Mouse (Mus musculus) heart, embryonic 14.5 days (tissue): Measurements from ENCODE around the gene Srrd. TPM values are rescaled to one million over a fixed set of nuclear protein-coding genes. Genes with fewer than 3 reads are reported as not detected.

Source experiments
- ATAC-seq: fragments of 200-750 bp; cut with Nextera tagmentation; 2 replicates; pipeline ENCODE4 v1.8.0; 2017; ENCODE audit warnings: low read depth, moderate TSS enrichment; ENCODE audit not compliant: insufficient number of reproducible peaks, insufficient read depth, low FRiP score
- H3K27ac ChIP-seq, 2 experiments: fragments of 200-500 bp in 1 of 2; fragments of 300-500 bp in 1 of 2; sonication (generic) in 1 of 2; replicated peaks in 1 of 2; 2 replicates each; pipeline ENCODE4 v1.5.1; 2012 to 2014; ENCODE audit warnings: low read depth in 2 of 2, low read length in 2 of 2, control low read depth in 1 of 2, mild to moderate bottlenecking in 1 of 2, mixed read lengths in 1 of 2; ENCODE audit not compliant: control insufficient read depth in 1 of 2, insufficient read depth in 1 of 2
- H3K27me3 ChIP-seq: fragments of 300-500 bp; sonication (generic); 2 replicates; pipeline ENCODE4 v1.6.1; 2014; ENCODE audit warnings: mild to moderate bottlenecking, low read length, control low read depth; ENCODE audit not compliant: control insufficient read depth, insufficient read depth
- H3K36me3 ChIP-seq: fragments of 300-500 bp; sonication (generic); 2 replicates; pipeline ENCODE4 v1.6.1; 2014; ENCODE audit warnings: mild to moderate bottlenecking, control low read depth, low read length, mixed read lengths; ENCODE audit not compliant: control insufficient read depth, insufficient read depth
- H3K4me1 ChIP-seq, 2 experiments: fragments of 200-500 bp in 1 of 2; fragments of 300-500 bp in 1 of 2; sonication (generic) in 1 of 2; 2 replicates each; pipeline ENCODE4 v1.6.1; 2012 to 2014; ENCODE audit warnings: low read length in 2 of 2, control low read depth in 1 of 2, mixed read lengths in 1 of 2; ENCODE audit not compliant: control insufficient read depth in 2 of 2, insufficient read depth in 2 of 2
- H3K4me2 ChIP-seq: fragments of 300-500 bp; sonication (generic); 2 replicates; pipeline ENCODE4 v1.6.1; 2014; ENCODE audit warnings: mild to moderate bottlenecking, low read length
- H3K4me3 ChIP-seq, 2 experiments: fragments of 200-500 bp in 1 of 2; fragments of 300-500 bp in 1 of 2; sonication (generic) in 1 of 2; 2 replicates each; pipeline ENCODE4 v1.5.1; 2012 to 2014; ENCODE audit warnings: low read length in 2 of 2, mild to moderate bottlenecking in 2 of 2, control low read depth in 1 of 2, low read depth in 1 of 2, moderate library complexity in 1 of 2; ENCODE audit not compliant: control insufficient read depth in 1 of 2, insufficient read depth in 1 of 2
- H3K9ac ChIP-seq: fragments of 300-500 bp; sonication (generic); 2 replicates; pipeline ENCODE4 v1.6.1; 2014; ENCODE audit warnings: mild to moderate bottlenecking, low read length
- H3K9me3 ChIP-seq: fragments of 300-500 bp; sonication (generic); 2 replicates; pipeline ENCODE4 v1.6.1; 2016; ENCODE audit warnings: low read length, control low read depth; ENCODE audit not compliant: control insufficient read depth
- WGBS: fragments of 180-500 bp; shearing (Covaris S2); extraction: QIAGEN DNeasy Blood & Tissue Kit; methylation state at CpG from one replicate; pipeline ENCODE4 v1.1.7; 2014; 5-methylcytosine and 5-hydroxymethylcytosine counted together
- polyA plus RNA-seq: library from polyadenylated mRNA; unstranded; fragments of >200 nt; fragmentation: Nextera tagmentation; extraction: Ambion mirVana; gene quantifications from 2 replicates; pipeline ENCODE4 v1.2.1, GENCODE M21; 2014

Srrd gene
- polyA plus RNA-seq, 1 experiment from 2014 or later: 25.4 TPM

DNA sequence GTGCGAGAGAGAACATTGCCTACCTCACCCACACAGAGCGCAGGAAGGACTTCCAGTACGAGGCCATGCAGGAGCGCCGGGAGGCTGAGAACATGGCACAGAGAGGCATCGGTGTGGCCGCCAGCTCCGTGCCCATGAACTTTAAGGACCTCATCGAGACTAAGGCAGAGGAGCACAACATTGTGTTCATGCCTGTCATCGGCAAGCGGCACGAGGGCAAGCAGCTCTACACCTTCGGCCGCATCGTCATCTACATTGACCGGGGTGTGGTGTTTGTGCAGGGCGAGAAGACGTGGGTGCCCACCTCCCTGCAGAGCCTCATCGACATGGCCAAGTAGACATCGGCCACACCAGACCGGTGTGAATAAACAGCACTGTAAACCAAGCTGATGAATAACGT lies 5.8 kb downstream of the Srrd start:
- Histone ChIP-seq H3K27me3 (no peaks in the 10 kb centered on the region), H3K4me3 (no peak overlapping the region), H3K27ac (no peak overlapping the region), H3K4me2 (no peak overlapping the region), H3K4me1 (peaks cover 0 to under 1% of the 10 kb centered on the region in 2 experiments; a peak in 1 of 4 replicates), H3K36me3 (peaks cover 76% of the 10 kb centered on the region), H3K9ac (no peak overlapping the region), H3K9me3 (no peaks in the 10 kb centered on the region)
- no peak for ATAC-seq
- WGBS: 95% methylated on average over 22 of the region's 22 CpGs

GRCm38 (mm10) chr5:112335473-112335872 lies 7.4 kb downstream of the Srrd start:
- no peaks in the 10 kb centered on the region for H3K4me1 ChIP-seq
- ATAC-seq: no peak
- H3K27me3 ChIP-seq: no peaks in the 10 kb centered on the region
- no peaks in the 10 kb centered on the region for H3K9me3 ChIP-seq
- no peak overlapping the region for H3K4me3 ChIP-seq
- H3K9ac ChIP-seq: no peak overlapping the region
- 20% methylated on average over 2 of the region's 2 CpGs for WGBS
- H3K36me3 ChIP-seq: peaks cover 92% of the 10 kb centered on the region
- H3K27ac ChIP-seq: no peak overlapping the region
- no peak overlapping the region for H3K4me2 ChIP-seq

DNA sequence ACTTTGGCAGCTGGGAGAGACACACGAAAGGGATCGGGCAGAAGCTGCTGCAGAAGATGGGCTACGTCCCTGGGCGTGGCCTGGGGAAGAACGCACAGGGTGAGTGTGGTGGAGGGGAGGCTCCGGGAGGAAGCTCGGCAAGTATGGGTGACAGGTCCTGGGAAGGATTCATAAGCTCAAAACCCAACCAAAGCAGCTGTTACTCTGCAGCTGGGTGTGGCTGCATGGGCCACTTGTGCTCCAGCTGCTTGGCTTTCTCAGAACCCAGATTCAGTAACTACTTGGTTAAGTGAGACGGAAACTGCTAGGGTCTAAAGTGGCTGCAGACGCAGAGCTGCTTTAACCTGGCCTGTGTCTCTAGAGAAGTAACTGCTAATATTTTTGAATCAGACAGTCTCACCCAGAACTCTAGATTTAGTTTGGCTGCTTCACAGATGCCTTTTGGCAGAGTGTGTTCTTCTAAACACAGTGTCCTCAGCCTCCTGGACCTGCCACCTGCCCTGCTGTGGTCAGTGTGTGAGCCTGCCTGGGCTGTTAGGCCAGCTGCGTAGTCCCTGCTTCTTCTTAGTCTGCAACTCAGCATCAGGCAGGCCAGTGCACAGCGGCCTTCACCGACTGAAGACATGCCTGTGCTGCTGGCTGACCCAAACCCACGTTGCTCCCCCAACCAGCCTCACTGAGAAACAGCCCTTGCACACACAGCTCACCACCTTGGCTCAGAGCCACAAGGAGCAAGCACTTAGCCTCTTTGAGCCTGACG lies 12.9 kb downstream of the Srrd start:
- H3K36me3 ChIP-seq: peaks cover 73% of the 10 kb centered on the region
- H3K4me3 ChIP-seq: no peak overlapping the region
- H3K4me2 ChIP-seq: no peak overlapping the region
- ATAC-seq: no peak
- no peak overlapping the region for H3K27ac ChIP-seq
- H3K9ac ChIP-seq: no peak overlapping the region
- no peaks in the 10 kb centered on the region for H3K9me3 ChIP-seq
- H3K4me1 ChIP-seq: peaks cover 4 to 13% of the 10 kb centered on the region in 2 experiments; a peak in 3 of 4 replicates
- no peaks in the 10 kb centered on the region for H3K27me3 ChIP-seq
- WGBS: 90% methylated on average over 14 of the region's 14 CpGs

DNA sequence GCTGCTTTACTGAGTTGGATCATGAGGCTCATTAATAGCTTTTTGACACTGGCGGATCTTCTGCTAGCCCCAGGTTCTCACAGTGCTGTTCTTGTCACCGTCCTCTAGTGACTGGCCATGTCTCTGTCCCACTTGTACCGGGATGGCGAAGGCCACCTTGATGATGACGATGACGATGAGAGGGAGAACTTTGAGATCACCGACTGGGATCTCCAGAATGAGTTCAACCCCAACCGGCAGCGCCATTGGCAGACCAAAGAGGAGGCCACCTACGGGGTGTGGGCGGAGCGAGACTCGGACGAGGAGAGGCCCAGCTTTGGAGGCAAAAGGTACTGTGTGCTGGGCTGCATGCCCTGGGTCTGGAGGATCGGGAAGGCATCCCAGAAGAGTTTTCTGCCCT lies 15.0 kb downstream of the Srrd start:
- WGBS: 89% methylated on average over 15 of the region's 15 CpGs
- H3K4me1 ChIP-seq: peaks cover 6 to 13% of the 10 kb centered on the region in 2 experiments; a peak in 3 of 4 replicates

DNA sequence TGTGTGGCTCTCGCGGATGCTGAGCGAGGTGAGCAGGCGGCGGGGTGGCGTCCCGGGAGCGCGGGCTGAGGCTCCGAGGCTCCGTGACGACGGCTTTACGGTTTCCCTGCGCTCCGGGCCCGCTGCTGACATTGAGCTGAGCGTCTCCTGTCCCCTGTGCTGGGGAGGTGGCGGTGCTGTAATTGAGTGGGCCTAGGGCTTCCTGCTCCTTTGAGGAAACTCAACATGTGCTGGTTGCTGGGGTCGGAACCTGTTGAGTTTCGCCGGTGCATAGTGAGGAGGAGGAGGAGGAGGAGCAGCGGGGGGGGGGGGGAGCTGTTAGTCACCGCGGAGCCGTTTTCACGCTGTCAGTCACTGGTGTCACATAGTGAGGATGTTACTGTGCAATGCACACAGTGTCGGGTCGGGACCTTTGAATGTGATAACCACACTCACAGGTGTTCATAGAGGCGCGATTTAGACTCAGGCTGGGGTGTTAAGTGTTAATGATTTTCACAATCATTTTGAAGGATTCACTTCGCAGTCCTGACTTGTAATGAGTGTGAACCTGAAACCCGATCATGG lies 16.3 kb downstream of the Srrd start:
- WGBS: 2% methylated on average over 30 of the region's 33 CpGs
- Histone ChIP-seq H3K9me3 (no peaks in the 10 kb centered on the region), H3K9ac (peak overlapping the region; percentile 85), H3K4me3 (peak overlapping the region; percentile 86 to 99), H3K36me3 (peaks cover 39% of the 10 kb centered on the region), H3K27me3 (no peaks in the 10 kb centered on the region), H3K27ac (peak overlapping the region; percentile 15 to 78; a peak in 2 of 4 replicates), H3K4me2 (peak overlapping the region; percentile 82), H3K4me1 (peaks cover 6 to 13% of the 10 kb centered on the region in 2 experiments; a peak in 3 of 4 replicates)
- ATAC-seq: no peak

More for the DNA sequence above, 15.0 kb downstream of the Srrd start:
- Histone ChIP-seq H3K4me3 (no peak overlapping the region), H3K36me3 (peaks cover 52% of the 10 kb centered on the region), H3K27me3 (no peaks in the 10 kb centered on the region), H3K9ac (no peak overlapping the region), H3K4me2 (no peak overlapping the region), H3K27ac (no peak overlapping the region), H3K9me3 (no peaks in the 10 kb centered on the region)
- ATAC-seq: no peak

DNA sequence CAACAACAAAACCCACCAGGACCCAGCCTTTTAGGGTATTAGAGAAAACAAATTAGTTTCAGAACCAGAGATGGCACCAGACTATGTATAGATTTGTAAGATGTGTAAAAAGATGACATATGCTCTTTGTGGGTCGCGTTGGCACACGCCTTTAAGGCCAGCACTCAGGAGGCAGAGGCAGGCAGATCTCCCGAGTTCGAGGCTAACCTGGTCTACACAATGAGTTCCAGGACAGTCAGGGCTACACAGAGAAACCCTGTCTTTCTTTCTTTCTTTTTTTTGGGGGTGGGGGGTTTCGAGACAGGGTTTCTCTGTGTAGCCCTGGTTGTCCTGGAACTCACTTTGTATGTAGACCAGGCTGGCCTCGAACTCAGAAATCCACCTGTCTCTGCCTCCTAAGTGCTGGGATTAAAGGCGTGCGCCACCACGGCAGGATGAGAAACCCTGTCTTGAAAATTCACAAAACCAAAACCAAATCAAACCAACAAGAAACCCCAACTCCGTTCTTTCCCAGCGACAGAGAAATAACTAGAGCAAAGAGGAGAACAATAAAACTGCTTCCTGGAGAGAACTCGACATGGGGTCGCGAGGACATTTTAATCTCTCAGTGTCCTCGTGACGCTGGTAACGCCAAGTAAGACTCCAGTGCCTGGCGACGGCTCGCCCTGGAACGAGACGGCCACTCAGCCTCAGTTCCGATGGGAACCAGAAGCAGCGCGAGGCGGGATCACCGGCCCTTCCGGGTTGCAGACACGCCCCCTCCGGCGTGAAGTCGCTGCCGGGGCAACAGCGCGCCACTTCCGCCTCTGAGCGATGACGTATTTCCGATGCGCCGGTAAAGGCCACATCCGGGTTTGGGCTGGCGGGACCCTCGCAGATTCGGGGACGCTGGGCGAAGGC lies 17.0 kb downstream of the Srrd start, which contains the start of gene Tfip11:
Gene Tfip11 (plus strand): TSS at position 813 of the 900 bp plus-strand sequence.
- ATAC-seq: peak; percentile 74
- H3K4me2 ChIP-seq: peak within 1 kb of the TSS; percentile 82
- peak within 1 kb of the TSS; percentile 86 to 99 for H3K4me3 ChIP-seq
- no peaks in the 10 kb centered on the region for H3K9me3 ChIP-seq
- 7% methylated on average over 48 of the region's 48 CpGs for WGBS
- H3K9ac ChIP-seq: peak within 1 kb of the TSS; percentile 85
- H3K27me3 ChIP-seq: no peaks in the 10 kb centered on the region
- H3K4me1 ChIP-seq: peaks cover 6 to 13% of the 10 kb centered on the region in 2 experiments; a peak in 3 of 4 replicates
- peak within 1 kb of the TSS; percentile 78 to 91 for H3K27ac ChIP-seq
- H3K36me3 ChIP-seq: peaks cover 32% of the 10 kb centered on the region
